Mouse (Mus musculus): ENCODE results near the gene Elobl.

The Elobl gene

DNA sequence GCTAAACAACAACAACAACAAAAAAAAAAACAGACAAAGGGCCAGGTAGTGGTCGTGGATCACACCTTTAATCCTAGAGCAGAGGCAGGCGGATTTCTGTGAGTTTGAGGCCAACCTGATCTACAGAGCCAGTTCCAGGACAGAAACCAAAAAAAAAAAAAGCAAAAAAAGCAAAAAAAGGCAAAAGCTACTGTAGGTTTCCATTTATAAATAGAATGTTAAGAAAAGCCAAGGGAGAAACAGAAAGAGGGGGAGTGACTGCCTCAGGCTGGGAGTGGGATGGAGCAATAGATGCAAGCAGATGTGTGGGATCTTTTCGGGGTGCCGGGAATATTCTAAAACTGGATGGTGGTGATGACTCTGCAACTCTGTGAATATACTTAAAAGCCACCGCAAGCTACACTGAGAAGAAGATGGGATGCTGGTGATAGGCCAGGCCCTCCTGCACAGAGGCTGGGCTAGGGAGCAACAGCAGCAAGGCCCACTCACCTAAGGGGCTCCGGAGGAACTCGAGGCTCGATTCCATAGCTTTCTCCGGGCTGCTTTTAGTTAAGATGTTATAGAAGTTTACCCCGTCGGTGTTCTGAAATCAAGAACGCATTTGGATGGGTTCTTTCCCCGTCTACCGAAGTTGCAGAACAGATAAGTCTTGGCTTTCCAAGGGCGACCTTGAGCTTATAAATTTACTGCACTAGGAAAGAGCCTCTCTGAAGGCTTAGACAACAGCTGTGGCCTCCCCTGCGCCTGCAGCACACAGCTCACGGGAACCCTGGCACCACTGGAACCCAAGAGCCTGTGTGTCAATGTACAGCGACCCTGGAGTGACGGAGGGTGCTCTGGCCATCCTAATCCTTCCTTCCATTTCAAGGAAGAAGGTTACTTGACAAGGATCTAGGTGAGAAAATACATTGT lies 32.4 kb downstream of the Elobl start:
- no peak for DNase-seq (ENCODE audit: low spot score)

DNA sequence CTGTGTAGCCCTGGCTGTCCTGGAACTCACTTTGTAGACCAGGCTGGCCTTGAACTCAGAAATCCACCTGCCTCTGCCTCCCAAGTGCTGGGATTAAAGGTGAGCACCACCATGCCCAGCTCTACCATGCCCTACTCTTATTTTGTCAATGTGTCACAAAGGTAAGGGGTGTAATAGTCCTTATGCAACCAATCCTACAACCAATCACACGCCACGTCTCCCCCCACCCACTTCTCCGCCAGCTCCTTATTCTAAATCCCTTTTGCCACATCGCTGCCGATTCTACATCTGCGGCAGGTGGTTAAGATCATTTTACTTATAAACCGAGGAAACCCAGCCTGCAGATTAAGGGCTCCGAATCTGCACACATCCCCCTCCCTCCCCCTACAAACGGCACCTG lies 33.7 kb downstream of the Elobl start:
- DNase-seq (ENCODE audit: low spot score): no peak

DNA sequence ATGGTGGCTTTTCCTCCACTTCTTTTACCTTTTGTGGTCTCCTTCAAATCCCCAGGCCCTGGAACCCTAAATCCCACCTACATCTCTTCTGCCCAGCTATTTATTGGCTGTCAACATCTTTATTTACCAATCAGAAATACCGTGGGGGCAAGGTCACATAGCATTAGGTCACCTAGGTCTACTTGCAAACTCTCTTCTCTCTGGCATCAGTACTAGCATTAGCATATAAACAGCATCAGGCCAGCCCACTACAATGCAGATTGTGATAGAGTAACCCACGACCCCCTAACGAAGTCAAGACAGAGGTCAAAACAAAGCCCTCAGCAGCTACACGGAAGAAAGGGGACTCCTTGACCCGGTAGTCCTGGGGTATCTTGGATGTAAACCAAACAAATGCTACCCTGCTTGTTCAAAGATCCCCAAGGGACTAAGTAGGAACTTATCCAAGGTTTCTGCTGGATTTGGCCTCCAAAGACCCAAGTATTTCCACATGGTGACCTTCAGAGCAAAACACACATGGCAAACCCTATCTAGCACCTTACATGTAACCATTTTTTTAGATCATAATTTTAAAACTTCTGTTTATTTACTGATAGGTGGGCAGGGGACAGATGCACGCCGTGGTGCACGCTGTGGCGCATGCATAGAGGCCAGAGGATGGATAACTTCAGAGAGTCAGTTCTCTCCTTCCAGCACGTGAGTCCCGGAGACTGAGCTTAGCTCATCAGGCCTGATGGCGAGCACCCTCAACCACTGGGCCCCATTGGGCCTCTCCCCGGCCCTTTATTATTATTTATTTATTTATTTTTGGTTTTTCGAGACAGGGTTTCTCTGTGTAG lies 34.8 kb downstream of the Elobl start:
- DNase-seq (ENCODE audit: low spot score): no peak

DNA sequence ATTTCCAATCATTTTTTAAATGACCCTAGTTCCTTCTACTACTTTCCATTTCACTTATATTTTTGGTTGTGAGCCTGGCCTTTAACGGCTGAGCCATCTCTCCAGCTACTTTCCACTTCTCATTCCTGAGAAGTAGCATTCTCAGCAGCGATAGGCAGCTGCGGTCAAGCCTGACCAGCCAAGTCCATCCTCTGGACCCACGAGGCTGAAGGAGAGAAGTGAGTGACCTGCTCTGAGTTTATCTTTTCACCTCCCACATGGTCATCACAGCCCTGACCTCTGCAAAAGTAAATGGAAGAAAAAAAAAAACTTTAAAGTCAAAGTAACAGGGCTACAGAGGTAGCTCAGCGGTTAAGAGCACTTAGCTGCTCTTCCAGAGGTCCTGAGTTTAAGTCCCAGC lies 40.2 kb downstream of the Elobl start:
- no peak for DNase-seq (ENCODE audit: low spot score)
